Mouse (Mus musculus) CD4-positive, CD25-positive, alpha-beta regulatory T cell, adult 4 months (primary cell): ENCODE measurements around the gene Sppl2b. TPM values are rescaled to one million over a fixed set of nuclear protein-coding genes. Genes with fewer than 3 reads are reported as not detected.

Experiments used
- polyA plus RNA-seq, 2 experiments: library from polyadenylated mRNA; unstranded; fragments of 100-300 nt; shearing (Covaris generic); gene quantifications; one replicate each; pipeline ENCODE4 v1.2.1; 2017

Gene Sppl2b
- polyA plus RNA-seq, 2 experiments from 2014 or later = 12.2 to 22.2 TPM

Other genes starting within 250 kb of the Sppl2b start
- 10 to 100 TPM; 11.1 to 13.6 TPM for gene Gm49322, start 249.3 kb upstream of the Sppl2b start, polyA plus RNA-seq
- 10 to 100 TPM in 1 of 2 experiments, 1 to 10 TPM in 1; 6.9 to 12.8 TPM for gene Csnk1g2, start 232.4 kb upstream of the Sppl2b start, polyA plus RNA-seq
- gene Btbd2, start 198.2 kb upstream of the Sppl2b start, polyA plus RNA-seq = 1 to 10 TPM; 7.2 to 7.3 TPM
- gene Mknk2, start 177.2 kb upstream of the Sppl2b start, polyA plus RNA-seq = 10 to 100 TPM; 37.3 to 51.7 TPM
- gene Mob3a, start 153.3 kb upstream of the Sppl2b start, polyA plus RNA-seq = 100 to 1,000 TPM; 265 to 359 TPM
- 100 to 1,000 TPM in 1 of 2 experiments, 10 to 100 TPM in 1; 89.2 to 116 TPM for gene Izumo4, start 153.1 kb upstream of the Sppl2b start, polyA plus RNA-seq
- 10 to 100 TPM; 26.7 to 29.1 TPM for gene Ap3d1, start 113.0 kb upstream of the Sppl2b start, polyA plus RNA-seq
- gene Dot1l, start 100.1 kb upstream of the Sppl2b start, polyA plus RNA-seq = 10 to 100 TPM; 13.4 to 15.5 TPM
- gene Sf3a2, start 57.1 kb upstream of the Sppl2b start, polyA plus RNA-seq = 10 to 100 TPM; 12.3 to 13.2 TPM
- gene Plekhj1, start 56.6 kb upstream of the Sppl2b start, polyA plus RNA-seq = 100 to 1,000 TPM; 106 to 120 TPM
- not detected for gene Amh, start 50.0 kb upstream of the Sppl2b start, polyA plus RNA-seq
- gene Jsrp1, start 41.8 kb upstream of the Sppl2b start, polyA plus RNA-seq = not detected
- 1,000 to 10,000 TPM; 1,727 to 2,219 TPM for gene Oaz1, start 28.6 kb upstream of the Sppl2b start, polyA plus RNA-seq
- not detected for gene Lingo3, start 11.2 kb upstream of the Sppl2b start, polyA plus RNA-seq
- 100 to 1,000 TPM; 198 to 233 TPM for gene Lsm7, start 66 bp upstream of the Sppl2b start, polyA plus RNA-seq
- not detected for gene Tmprss9, start 16.6 kb downstream of the Sppl2b start, polyA plus RNA-seq
- gene Timm13, start 45.7 kb downstream of the Sppl2b start, polyA plus RNA-seq = 100 to 1,000 TPM; 212 to 257 TPM
- gene Lmnb2, start 63.0 kb downstream of the Sppl2b start, polyA plus RNA-seq = 1 to 10 TPM; 3.3 to 4.7 TPM
- 10 to 100 TPM; 25.3 to 38.9 TPM for gene Gadd45b, start 74.8 kb downstream of the Sppl2b start, polyA plus RNA-seq
- under 1 TPM in 1 of 2 experiments, not detected in 1; 0.54 TPM for gene Gng7, start 159.7 kb downstream of the Sppl2b start, polyA plus RNA-seq
- not detected for gene Diras1, start 170.4 kb downstream of the Sppl2b start, polyA plus RNA-seq
- gene Slc39a3, start 182.2 kb downstream of the Sppl2b start, polyA plus RNA-seq = 1 to 10 TPM; 3.3 to 4.7 TPM
- 100 to 1,000 TPM in 1 of 2 experiments, 10 to 100 TPM in 1; 78.9 to 148 TPM for gene Sgta, start 204.9 kb downstream of the Sppl2b start, polyA plus RNA-seq
- 1 to 10 TPM; 2.0 to 2.5 TPM for gene Thop1, start 214.8 kb downstream of the Sppl2b start, polyA plus RNA-seq
- gene Creb3l3, start 243.6 kb downstream of the Sppl2b start, polyA plus RNA-seq = not detected